Mouse (Mus musculus): ENCODE measurements at regions not wholly inside any gene's neighbourhood (a gene's known extent, or its start where the extent isn't known, plus 50 kb on each side); places are given as distances from the start of the nearest gene placed in this dataset.
A peak's percentile ranks its signal among the peaks of the same experiment; 100 is the strongest.
"Not testable (repeated sequence)": the region's sequence is repeated elsewhere in the genome, so short reads cannot be mapped to it uniquely, and the experiment has no call there.

DNA sequence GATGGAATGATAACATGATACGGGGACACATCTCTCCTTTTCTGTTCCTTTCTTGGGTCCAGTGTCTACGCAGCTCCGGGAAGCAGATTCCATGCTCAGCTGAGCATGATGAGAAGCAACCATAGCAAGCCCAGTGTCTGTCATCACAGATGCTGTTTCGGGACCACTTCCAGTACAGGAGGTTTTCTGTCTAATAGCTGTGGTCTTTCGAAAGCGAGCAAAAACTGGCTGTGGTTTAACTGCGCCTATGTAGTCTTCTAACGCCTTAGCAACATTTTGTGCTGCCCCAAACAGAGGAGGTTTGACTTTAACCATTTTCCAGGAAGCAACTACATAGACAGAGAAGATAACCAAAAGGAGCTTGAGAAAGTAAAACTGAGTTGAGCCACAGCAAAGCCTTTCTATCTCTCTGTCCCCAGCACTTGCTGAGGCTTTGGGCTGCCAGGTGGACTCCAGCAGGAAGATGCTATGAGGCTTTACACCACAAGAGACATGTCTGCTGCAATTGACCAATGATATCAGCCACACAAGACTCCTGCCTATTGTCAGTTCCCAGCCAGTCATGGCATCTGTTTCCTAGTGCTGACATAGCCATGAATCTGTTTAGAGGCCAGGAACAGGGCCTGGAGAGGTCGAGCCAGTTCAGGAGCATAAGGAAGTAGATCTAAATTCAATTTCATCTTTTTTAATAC, 95.1 kb downstream of the Stard3nl start:
- H3K4me1 ChIP-seq (ENCODE audit: insufficient read depth); H3K27ac ChIP-seq (ENCODE audit: low read depth); DNase-seq; H3K36me3 ChIP-seq (replicated peaks; ENCODE audit: insufficient read depth, low read length); H3K4me2 ChIP-seq (ENCODE audit: low read depth, low read length); ATAC-seq; H3K4me3 ChIP-seq (ENCODE audit: low read depth, low read length); H3K9ac ChIP-seq (replicated peaks); H3K27me3 ChIP-seq (ENCODE audit: insufficient read depth, low read length); H3K9me3 ChIP-seq (ENCODE audit: low read length): not testable (repeated sequence)
- WGBS (ENCODE audit: insufficient replicate concordance), result 73% methylated on average over 9 of the region's 9 CpGs

DNA sequence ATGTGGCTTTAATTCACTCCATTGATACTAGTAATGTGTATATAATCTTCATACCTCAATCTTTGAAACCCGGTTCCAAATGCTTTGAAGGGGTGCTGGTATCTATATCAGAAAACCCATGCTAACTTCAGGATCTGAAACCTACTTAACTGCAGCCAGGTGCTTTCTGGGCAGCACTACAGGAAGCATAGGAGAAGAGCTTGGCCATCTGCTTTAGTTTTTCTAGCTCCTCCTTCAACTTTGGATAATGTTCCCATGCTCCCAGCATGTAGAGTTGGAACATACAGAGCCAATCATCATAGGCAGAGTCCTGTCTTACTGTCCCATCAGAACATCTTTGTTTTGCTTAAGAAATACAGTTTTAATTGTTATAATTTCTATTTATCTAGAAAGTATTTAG, 99.3 kb downstream of the Stard3nl start:
- DNase-seq, result no peak
- no peak for ATAC-seq
- Histone ChIP-seq H3K4me3 (ENCODE audit: low read depth, low read length) (no peak overlapping the region), H3K27ac (ENCODE audit: low read depth) (no peak overlapping the region), H3K27me3 (ENCODE audit: insufficient read depth, low read length) (no peaks in the 10 kb centered on the region), H3K36me3 (replicated peaks; ENCODE audit: insufficient read depth, low read length) (no peaks in the 10 kb centered on the region), H3K4me2 (ENCODE audit: low read depth, low read length) (no peak overlapping the region), H3K4me1 (ENCODE audit: insufficient read depth) (no peaks in the 10 kb centered on the region), H3K9me3 (ENCODE audit: low read length) (no peaks in the 10 kb centered on the region), H3K9ac (replicated peaks) (no peak overlapping the region)
- TF ChIP-seq CTCF (IDR thresholded peaks at IDR 0.05; ENCODE audit: low read depth) (no peak), EP300 (IDR thresholded peaks at IDR 0.05; ENCODE audit: low read depth) (no peak)
- 58% methylated on average over 1 of the region's 1 CpGs for WGBS (ENCODE audit: insufficient replicate concordance)

DNA sequence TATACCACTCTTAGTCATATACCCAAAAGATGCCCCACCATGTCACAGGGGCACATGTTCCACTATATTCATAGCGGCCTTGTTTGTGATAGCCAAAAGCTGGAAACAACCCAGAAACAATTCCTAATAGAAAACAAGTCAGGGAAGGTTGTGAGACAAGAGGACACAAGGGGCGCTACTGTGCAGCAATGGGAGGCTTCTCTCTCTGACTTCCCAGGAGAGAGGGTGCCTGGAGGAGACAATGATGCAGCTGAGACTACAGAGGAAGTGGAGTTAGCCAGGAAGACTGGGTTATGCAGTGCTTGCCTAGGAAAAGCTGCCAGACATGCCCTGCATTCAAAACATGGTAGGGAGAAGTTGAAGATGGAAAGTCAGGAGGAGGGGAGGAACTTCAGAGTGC, 102.6 kb downstream of the Stard3nl start:
- Histone ChIP-seq H3K4me3 (ENCODE audit: low read depth, low read length) (no peak overlapping the region), H3K27ac (ENCODE audit: low read depth) (no peak overlapping the region), H3K27me3 (ENCODE audit: insufficient read depth, low read length) (no peaks in the 10 kb centered on the region), H3K4me1 (ENCODE audit: insufficient read depth) (no peaks in the 10 kb centered on the region), H3K4me2 (ENCODE audit: low read depth, low read length) (no peak overlapping the region), H3K9ac (replicated peaks) (no peak overlapping the region), H3K36me3 (replicated peaks; ENCODE audit: insufficient read depth, low read length) (no peaks in the 10 kb centered on the region), H3K9me3 (ENCODE audit: low read length) (no peaks in the 10 kb centered on the region)
- DNase-seq, result no peak
- ATAC-seq, result no peak
- TF ChIP-seq CTCF (IDR thresholded peaks at IDR 0.05; ENCODE audit: low read depth), result no peak
- TF ChIP-seq EP300 (IDR thresholded peaks at IDR 0.05; ENCODE audit: low read depth), result no peak
- 37% methylated on average over 2 of the region's 2 CpGs for WGBS (ENCODE audit: insufficient replicate concordance)

DNA sequence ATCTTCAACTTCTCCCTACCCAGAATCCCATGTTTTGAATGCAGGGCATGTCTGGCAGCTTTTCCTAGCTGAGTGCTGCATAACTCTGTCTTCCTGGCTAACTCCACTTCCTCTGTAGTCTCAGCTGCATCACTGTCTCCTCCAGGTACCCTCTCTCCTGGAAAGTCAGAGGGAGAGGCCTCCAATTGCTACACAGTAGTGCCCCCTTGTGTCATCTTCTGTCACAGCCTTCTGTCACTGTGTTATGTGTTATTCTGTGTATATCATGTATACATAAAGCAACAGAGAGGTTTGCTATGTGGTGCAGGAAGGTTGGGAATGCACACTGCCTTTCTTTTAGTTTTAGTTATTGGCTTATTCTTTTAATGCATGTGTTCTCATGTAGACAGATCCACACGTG, 112.4 kb downstream of the Stard3nl start:
- Histone ChIP-seq H3K4me3 (ENCODE audit: low read depth, low read length) (no peak overlapping the region), H3K4me2 (ENCODE audit: low read depth, low read length) (no peak overlapping the region), H3K36me3 (replicated peaks; ENCODE audit: insufficient read depth, low read length) (no peaks in the 10 kb centered on the region), H3K4me1 (ENCODE audit: insufficient read depth) (no peaks in the 10 kb centered on the region), H3K27me3 (ENCODE audit: insufficient read depth, low read length) (no peaks in the 10 kb centered on the region), H3K27ac (ENCODE audit: low read depth) (no peak overlapping the region), H3K9me3 (ENCODE audit: low read length) (no peaks in the 10 kb centered on the region), H3K9ac (replicated peaks) (no peak overlapping the region)
- WGBS (ENCODE audit: insufficient replicate concordance), result 59% methylated on average over 1 of the region's 1 CpGs
- TF ChIP-seq CTCF (IDR thresholded peaks at IDR 0.05; ENCODE audit: low read depth) (peak; percentile 40), EP300 (IDR thresholded peaks at IDR 0.05; ENCODE audit: low read depth) (no peak)
- DNase-seq (no peak), ATAC-seq (no peak)

DNA sequence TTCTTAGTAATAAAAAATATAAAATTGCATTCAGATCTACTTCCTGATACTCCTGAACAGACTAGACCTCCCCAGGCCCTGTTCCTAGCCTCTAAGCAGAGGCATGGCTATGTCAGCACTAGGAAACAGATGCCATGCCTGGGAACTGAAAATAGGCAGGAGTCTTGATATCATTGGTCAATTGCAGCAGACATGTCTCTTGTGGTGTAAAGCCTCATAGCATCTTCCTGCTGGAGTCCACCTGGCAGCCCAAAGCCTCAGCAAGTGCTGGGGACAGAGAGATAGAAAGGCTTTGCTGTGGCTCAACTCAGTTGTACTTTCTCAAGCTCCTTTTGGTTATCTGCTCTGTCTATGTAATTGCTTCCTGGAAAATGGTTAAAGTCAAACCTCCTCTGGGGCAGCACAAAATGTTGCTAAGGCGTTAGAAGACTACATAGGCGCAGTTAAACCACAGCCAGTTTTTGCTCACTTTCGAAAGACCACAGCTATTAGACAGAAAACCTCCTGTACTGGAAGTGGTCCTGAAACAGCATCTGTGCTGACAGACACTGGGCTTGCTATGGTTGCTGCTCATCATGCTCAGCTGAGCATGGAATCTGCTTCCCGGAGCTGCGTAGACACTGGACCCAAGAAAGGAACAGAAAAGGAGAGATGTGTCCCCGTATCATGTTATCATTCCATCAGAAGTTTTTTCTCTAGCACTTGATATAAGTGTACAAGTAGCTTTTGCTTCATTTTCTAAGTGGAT, 122.9 kb downstream of the Stard3nl start:
- H3K27me3 ChIP-seq (ENCODE audit: insufficient read depth, low read length); H3K4me2 ChIP-seq (ENCODE audit: low read depth, low read length); H3K4me1 ChIP-seq (ENCODE audit: insufficient read depth); H3K9ac ChIP-seq (replicated peaks); ATAC-seq; H3K9me3 ChIP-seq (ENCODE audit: low read length); H3K36me3 ChIP-seq (replicated peaks; ENCODE audit: insufficient read depth, low read length); H3K4me3 ChIP-seq (ENCODE audit: low read depth, low read length); DNase-seq; H3K27ac ChIP-seq (ENCODE audit: low read depth): not testable (repeated sequence)
- WGBS (ENCODE audit: insufficient replicate concordance), result 67% methylated on average over 6 of the region's 6 CpGs

DNA sequence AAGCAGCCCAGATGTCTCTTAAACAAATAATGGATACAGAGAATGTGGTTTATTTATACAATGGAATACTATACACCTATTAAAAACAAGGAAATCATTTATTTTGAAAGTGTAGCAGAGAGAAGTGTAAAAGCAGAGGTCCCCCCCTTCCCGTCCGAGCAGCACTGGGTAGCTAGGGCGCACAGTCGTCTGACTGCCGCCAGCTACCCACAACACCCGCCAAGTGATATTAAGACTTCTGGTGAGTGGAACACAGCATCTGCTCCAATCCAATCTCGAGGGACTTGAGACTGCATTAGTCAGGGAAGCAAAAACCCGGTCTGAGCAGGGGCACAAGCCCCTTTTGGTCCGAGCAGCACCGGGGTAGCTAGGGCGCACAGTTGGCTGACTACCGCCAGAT, 130.6 kb downstream of the Stard3nl start:
- not testable (repeated sequence) for H3K27ac ChIP-seq (ENCODE audit: low read depth); DNase-seq; H3K9ac ChIP-seq (replicated peaks); H3K4me1 ChIP-seq (ENCODE audit: insufficient read depth); H3K9me3 ChIP-seq (ENCODE audit: low read length); H3K4me3 ChIP-seq (ENCODE audit: low read depth, low read length); H3K4me2 ChIP-seq (ENCODE audit: low read depth, low read length); H3K36me3 ChIP-seq (replicated peaks; ENCODE audit: insufficient read depth, low read length); H3K27me3 ChIP-seq (ENCODE audit: insufficient read depth, low read length); ATAC-seq
- WGBS (ENCODE audit: insufficient replicate concordance), result 75% methylated on average over 12 of the region's 12 CpGs

DNA sequence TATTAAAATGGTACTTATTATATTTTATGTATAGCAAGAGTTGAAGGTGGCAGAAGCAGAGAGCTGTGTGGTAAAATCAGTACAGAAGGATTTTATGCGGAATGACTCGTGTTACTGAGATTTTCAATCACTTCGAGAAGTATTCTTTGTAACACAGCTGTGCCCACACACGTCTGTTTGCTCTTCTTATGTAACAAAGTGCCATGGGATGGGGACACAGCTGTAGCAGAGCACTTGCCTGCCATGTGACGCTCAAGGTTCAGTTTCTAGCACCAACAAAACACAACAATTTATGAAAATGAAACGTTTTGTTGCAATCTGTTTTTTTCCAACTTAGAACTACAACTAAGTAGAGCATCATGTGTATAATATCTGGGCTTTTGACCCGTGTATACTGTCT, 149.0 kb downstream of the Stard3nl start:
- WGBS (ENCODE audit: insufficient replicate concordance), result 62% methylated on average over 6 of the region's 7 CpGs
- H3K27ac ChIP-seq (ENCODE audit: low read depth); H3K9ac ChIP-seq (replicated peaks); H3K36me3 ChIP-seq (replicated peaks; ENCODE audit: insufficient read depth, low read length); H3K4me1 ChIP-seq (ENCODE audit: insufficient read depth); H3K4me2 ChIP-seq (ENCODE audit: low read depth, low read length); ATAC-seq; H3K4me3 ChIP-seq (ENCODE audit: low read depth, low read length); H3K27me3 ChIP-seq (ENCODE audit: insufficient read depth, low read length); H3K9me3 ChIP-seq (ENCODE audit: low read length); DNase-seq: not testable (repeated sequence)

Measured in liver, postnatal 0 days (tissue).